Mouse (Mus musculus) ovary, postnatal 14 days (tissue): ENCODE data around the gene Kif12.

Experiments used
- DNase-seq: peaks from one replicate; pipeline ENCODE4 v3.0.0; 2022; ENCODE audit warnings: low spot score

The Kif12 gene

DNA sequence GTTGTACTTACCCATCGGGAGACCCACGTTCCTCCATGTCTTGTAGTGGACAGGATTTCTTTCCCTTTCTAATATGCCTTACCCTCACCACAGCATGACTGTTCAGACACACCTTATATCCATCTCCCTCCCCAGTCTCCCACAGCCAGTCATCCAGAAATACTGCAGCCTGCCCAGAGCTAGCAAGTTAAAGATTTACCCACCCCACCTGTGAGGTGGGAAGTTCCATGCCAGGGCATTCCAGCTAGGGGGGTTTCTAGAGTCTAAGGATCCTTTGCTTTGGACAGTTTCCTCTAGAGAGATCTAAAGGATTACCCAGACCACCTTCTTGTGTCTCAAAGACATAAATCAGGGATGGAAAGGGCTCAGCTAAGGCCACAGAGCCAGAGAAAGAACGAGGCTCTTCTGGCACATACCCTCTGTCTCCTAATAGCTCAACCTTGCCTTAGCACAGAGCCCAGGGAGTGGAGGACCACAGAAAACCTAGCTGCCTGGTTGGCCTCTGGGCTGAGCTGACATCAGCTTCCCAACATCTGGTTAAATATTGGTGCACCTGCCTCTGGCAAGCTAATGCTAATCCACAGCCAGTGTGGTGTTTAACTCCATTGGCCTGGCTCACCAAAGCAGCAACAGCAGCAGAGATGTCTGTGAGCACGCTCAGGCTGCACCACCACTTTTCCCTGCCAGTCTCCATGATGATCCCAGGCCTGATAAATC lies at the start of gene Kif12:
Gene Kif12, minus strand, starts transcription at position 163 of the 717 bp plus-strand sequence.
- no peak for DNase-seq

DNA sequence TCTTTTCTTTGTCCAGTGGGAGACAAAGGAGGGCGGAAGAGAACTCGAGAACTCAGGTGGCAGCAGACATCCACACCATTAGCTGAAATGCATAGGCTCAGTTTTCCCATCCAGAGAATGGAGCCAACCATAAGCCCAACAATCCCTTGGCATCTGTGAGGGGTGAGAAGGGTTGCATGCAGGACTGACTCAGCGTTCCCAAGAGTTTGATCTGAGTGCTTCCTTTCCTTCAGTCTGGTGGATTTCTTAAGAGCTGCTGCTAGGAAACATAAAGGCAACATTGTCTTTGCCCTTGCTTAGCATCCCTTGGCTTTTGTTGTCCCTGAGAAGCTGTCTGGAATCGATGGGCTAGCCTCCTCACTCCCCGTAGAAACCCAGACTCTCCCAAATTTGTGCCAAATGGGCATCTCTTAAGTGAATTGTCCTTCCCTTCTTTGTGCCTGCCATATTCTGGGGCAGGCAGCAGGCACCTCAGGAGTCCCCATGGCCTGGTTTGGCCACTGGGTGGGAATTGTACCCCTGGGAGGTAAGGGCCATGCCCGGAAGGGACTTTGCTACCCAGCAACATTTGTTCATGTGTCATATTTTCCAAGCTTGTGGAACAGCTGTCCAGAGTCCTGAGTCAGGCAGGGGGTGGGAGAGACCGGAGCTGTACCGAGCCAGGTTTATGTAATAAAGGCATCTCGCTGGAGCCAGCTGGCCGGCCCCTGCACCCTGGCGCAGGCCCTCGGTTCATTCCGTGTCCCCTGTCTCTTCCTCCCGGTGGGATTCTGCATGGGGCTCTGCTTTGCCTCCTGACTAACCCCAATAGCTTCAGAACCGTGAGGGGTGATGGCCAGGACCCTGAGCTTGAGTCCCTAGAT lies 49.4 kb upstream of the Kif12 start:
- no peak for DNase-seq

DNA sequence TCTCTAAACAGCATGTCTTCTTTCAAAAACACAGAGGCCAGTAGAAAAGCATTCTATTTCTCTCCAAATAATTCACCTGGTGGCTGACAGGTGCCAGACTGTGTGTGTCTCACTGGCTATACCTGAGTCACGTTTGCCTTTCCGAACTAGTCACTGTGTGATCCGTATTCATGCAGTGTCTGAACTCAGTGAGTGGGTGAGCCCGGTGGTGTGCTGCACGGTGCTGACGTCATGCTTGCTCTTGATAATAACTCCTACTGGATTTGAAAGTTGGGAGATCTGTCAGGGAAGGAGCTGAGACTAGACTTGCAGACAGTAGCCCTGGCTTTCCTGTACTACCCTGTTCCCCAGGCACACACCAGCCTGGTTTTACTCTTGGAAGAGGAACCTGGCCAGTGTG lies 47.7 kb upstream of the Kif12 start:
- no peak for DNase-seq

DNA sequence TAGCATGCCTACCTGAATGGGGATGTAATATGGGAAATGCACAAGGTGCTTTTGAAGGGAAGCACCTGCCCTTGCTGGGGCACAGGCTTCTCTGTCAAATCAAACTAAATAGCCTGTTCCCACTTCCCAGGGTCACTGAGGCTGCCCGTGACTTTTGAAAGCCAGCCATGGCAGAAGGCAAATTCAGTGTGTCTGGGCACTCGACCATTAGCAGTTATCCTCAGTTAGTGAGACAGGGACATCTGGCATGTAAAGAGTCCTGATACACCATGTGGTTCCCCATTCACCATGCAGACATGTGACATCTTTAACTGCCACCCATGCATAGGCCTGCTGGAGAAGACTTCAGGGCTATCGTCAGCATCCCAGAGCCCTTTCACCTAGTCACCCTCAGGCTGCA lies 47.1 kb upstream of the Kif12 start:
- DNase-seq: no peak

DNA sequence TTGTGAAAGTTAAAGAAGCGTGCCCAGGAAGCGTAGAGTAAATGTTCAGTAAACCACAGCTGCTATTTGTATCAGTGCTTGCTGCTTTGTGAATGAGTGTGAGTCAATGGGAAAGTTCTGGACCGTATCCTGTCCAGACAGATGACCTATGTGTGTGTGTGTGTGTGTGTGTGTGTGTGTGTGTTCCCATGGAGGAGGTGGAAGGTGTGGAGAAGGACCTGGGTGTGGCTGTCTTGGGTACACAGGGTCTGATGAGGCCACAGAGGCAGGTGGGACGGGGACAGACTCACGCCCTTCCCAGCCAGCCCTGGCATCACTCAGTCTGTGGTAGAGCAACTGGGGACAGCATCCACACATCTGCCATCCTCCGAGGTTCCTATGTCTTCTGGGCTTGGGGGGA lies 45.6 kb upstream of the Kif12 start:
- DNase-seq: no peak

DNA sequence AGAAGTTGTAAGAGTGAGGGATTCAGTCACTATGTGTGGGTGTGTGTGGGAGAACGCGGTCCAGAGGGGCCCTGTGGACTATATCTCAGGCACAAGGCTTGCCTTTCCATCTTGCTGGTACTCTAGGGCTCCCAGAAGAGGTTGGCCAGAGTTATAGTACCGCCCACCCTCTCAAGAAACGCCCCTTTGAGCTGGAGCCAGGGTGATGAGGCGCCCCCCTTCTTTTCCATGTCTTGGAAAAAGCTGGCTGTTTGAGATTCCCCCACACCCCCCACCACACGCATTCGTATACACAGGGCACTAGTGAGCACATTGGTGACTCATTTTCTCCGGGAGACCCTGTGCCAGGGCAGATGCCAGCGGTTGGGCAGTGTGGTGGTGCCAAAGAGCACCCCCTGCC lies 44.6 kb upstream of the Kif12 start:
- no peak for DNase-seq

DNA sequence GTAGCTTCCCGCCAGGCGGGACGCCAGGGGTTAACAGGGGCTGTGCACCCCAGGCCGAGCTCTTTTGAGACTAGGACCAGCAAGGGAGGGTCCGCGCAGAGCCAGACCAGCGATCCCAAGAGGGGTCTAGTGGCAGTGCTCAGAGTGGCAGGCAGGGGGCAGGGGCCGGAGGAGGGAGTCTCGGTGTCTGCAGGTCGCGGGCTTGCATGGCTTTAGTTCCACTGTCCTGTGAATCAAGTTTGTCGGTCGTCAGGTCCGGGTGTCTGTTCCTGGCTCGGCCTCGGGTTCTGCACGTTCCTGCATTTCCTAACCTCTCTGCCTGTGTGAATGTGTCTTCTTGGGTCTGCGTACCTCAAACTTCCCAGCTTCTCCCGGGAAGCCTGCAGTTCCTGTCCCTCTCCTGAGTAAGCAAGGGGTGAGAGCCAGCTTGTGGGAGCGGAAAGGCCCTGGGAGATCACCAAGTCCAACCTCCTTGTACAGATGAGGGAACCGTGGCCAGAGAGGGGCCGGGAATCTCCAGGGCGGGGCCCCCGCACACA lies 44.1 kb upstream of the Kif12 start:
- peak; percentile 45 for DNase-seq

DNA sequence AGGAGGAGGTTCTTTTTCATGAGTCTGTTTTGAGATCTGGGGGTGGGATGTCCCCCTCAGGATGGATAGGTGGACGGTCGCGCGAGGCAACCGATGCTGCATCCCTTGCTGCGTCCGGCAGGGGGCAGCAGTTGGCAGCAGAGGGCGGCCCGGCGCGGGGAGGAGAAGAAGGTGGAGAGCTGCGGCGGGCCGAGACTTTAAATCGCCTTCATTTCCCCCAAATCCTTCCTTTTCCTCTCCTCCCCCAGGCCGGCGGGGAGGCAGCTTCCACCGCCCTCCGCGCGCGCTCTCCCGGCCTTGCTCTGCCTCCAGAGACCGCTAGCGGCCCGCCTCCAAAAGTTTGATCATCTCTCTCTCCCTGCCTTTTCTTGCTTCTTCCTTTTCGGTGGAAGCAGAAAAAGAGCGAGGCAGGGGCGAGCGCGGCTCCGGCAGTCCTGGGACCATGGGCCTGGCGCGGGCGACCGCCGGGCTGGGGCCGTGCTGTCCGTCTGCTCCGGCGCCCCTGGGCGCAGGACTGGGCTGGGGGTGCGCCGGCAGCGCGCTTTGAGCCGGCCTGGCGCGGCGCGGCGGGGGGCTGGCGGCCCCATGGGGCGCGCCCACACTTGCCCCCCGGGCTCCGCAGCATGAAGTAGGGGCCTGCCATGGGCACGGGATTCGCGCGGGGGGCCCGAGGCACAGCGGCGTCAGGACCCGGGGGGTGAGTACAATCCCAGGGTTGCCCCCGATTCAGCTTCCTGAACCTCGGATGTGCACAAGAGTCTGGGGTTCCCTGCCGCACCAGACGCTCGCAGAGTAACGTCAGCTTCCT lies 43.5 kb upstream of the Kif12 start:
- peak; percentile 85 for DNase-seq

DNA sequence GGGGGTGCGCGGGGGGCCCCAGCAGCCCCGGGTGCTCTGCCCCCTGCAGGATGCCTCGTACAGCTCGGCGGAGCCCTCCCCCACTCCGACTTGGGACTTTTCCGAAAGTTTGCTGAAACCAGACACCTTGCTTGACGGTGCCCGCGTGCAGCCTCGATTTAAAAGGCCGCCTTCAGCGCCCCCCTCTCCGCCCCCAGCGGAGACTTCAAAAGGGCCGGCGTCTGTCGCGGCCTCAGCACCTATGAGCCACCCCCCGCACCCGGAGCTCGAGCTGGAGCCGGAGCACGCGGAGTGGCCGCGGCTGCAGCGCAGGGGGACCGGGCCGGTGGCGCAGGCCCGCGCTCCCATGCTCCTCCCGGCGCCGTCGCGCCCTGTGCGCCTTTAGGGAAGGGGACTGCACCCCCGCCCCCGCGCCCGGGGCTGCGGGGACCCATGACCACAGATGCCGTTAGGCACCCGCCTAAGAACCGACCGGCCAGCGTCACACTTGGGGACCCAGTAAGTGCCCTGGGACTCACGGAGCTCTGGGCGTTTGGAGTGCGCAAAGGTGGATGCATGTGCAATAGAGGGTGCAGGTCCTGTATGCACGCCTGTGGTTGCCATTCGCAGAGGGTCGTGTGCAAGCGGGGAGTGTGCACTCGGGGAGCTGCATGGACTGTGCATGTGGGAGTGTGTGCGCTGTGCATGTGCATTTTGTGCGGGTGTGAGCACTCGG lies 42.1 kb upstream of the Kif12 start, which contains the start of gene Col27a1:
Gene Col27a1, plus strand, starts transcription at position 98 of the 715 bp plus-strand sequence.
- DNase-seq: no peak

DNA sequence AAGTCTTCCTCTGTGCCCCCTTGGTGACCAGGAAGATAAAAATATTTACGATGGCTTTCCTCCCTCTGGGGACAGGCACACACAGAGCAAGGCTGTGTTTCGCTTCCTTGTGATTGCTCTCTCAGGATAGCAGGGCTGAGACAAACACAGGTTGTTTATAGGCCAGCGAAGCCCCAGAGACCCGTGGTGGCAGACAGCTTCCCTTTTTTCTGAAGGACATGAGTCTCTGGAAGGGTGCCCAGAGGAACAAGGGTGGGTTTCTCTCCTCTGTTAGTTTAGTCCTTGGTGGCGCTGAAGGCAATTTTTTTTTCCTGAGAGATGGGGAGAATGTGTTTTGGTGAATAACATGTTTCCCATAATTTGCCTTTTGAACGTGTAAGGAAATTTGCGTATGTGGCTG lies 33.7 kb upstream of the Kif12 start:
- DNase-seq: no peak

DNA sequence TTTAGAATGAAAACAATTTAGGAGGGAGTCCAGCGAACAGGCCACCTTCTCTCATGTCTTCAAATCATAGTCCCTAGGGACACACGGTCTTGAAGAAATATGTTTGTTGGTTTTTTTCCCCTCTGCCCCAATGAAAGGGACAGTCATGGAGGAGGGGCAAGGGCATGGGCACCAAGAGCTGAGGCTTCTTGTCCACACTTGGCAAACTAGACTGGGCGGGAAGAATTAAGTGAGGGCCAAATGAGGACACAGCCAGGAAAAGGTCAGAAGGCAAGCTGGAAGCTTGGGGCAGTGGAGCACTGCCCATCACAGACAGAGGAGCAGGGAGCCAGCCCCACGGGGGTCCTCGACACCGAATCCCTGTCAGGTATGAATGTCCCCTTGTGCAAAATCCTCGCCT lies 31.9 kb upstream of the Kif12 start:
- DNase-seq: no peak

DNA sequence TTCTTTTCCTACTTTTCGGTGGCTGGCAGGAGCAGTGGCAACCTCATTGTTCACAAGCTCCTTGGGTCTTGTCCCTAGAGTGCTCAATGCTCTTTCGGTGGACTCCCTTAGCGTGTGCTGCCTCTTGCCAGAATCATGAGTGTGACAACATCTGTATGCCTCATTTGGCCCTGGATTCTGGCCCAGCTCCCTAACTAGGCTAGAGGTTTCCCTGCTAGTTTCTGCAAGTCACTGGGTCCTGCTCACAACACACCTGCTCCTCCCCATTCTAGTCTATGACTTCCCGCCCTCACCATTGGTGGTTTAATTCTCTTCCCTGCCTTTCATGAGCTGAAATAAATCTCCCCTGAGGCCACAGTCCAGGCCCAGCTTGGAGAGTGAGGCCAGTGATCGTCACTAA lies 27.4 kb upstream of the Kif12 start:
- no peak for DNase-seq

DNA sequence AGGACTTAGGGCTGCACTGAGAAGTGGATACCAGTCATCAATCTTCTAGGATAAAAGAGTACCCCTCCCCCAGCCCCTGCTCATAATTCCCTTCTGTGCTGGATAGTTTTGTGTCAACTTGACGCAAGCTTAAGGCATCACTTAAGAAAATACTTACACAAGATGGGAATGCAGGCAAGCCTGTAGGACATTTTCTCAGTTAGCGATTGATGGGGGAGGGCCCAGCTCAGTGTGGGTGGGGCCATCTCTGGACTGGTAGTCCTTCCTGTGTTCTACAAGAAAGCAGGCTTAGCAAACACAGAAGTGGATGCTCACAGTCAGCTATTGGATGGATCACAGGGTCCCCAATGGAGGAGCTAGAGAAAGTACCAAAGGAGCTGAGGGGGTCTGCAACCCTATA lies 22.4 kb upstream of the Kif12 start:
- DNase-seq: no peak

DNA sequence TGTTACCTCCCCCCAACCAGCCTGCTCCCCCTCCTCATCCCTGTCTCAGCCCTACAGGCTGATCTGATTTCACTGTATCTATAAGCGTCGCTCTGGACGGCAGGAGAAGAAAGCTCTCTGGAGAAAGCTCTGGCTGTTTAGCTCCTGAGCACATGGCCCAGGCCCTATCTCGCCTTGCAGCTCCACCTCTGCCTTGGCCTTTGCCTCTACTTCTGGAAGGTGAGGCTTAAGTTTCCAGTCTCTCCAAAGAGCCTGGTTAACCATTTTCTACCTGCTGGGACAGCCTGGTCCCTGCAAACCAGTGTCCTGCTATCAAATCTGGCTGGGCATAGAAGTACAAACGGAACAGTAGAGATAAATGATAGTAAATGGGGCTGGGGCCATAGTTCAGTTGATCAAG lies 19.7 kb upstream of the Kif12 start:
- DNase-seq: no peak

DNA sequence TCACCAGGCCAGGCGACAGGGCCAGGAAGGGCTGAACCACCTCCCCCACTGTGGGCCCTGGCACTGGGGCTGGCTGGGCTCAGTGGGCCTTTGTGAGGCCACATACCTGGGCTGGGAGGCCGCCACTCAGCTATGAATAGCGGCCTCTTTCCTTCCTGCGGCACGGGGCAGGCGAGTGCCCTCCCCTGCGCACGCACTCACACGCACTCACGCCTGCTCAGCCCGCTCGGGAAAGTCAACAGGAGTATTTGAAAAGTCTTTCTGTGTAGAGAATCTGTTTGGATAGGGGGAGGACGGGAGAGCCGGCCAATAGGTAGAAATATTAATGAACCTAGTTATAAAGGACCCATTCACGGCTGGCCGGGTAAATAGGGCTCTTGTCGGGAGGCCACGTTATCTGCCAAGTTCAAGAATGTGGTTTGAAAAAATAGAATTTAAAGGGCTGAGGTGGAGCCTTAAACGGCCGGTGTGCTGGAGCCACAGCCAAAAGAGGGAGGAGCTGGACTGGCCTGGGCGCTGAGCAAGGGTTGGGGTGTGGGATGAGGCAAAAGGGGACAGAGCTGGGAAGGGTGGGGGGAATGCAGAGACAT lies 14.4 kb upstream of the Kif12 start:
- no peak for DNase-seq

DNA sequence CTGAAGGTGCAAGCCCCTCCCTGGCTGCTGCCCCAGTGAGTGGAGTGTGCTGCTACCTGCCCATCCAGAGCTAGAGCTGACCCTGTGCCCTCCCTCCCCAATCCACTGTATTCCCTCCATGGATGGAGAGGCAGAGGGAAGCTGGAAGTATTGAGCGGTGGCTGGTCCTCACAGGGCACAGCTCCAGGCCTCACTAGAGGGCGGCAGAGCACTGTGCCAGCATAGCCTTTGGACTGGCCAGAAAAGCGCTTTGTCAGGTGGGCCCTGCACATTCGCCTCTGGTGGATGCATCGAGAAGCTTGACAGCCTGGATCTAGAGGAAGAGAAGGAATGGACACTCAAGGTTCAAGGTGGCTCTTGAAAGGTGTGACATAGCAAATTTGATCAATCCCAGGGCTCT lies 9.6 kb upstream of the Kif12 start:
- peak; percentile 48 for DNase-seq

DNA sequence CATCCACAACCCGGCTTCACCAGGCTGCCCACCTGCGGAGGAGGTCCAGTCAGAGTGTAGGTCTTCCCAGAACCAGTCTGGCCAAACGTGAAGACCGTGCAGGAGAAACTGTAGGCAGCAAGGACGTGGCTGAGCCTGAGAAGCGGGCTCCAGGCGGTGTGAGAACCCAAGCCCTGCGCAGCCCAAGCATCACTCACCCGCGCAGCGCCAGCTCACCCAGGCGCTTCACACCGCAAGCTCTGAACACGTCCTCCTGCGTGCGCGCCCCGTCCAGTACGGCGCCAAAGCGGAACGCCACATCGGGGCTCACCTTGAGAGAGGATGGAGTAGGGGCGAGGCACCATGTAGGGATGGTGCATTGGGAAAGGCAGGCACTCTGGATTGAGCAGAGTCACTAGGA lies 809 bp downstream of the Kif12 start:
- no peak for DNase-seq

DNA sequence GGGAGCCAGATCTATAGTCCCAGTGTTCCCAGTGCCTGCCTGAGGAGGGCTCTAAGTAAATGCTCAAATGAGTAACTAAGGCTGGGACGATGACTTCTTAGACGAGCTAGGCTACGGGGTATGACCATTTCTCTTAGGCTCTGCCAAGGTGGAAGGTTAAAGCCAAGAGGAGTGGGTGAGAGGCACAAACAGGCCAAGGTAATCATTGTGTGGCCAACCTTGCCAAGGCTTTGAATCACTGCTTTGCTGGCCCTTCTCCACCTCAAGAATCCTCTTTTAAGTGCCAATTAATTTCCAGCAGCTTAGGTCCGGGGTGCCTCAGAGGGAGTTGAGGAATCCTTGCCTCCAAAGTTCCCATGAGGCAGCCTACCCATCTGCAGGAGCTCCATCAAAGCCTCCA lies 1.9 kb downstream of the Kif12 start:
- DNase-seq: no peak

DNA sequence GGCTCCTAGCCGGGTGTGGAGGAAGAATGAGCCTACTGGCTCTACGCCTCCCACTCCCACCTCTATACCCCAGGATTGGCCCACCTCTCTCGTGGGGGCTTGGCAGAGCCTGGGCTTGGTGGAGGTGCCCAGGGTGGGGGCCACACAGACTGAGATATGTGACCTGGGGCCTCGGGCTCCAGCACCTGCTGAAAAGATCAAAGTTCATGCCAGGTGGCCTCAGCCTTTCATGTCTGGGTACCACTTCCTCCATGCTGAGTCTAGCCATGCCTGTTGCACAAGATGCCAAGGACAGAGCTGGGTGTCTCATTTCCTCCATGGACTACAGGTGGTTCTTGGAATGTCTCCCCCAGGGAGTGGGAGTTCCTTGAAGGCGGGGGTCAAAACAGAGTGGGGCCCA lies 5.6 kb downstream of the Kif12 start:
- no peak for DNase-seq

DNA sequence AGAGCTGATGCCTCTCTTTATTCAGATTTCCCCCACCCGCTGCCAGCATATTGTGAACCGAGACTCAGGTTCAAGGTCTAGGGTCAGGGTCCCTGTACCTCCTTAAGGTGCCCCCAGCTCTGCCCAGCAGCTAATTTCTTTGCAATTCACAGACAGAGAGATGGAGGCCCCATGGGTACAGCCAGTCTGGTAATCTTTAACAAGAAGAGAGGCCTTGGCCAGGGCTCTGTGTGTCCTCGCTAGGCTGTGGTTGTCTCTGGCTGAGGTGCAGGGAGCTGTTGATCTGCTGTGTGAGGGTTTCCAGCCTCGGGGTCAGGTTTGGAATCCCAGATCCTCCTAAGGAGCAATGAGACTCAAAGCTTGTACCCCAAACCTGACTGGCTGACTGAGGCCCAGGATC lies 6.3 kb downstream of the Kif12 start:
- DNase-seq: no peak

DNA sequence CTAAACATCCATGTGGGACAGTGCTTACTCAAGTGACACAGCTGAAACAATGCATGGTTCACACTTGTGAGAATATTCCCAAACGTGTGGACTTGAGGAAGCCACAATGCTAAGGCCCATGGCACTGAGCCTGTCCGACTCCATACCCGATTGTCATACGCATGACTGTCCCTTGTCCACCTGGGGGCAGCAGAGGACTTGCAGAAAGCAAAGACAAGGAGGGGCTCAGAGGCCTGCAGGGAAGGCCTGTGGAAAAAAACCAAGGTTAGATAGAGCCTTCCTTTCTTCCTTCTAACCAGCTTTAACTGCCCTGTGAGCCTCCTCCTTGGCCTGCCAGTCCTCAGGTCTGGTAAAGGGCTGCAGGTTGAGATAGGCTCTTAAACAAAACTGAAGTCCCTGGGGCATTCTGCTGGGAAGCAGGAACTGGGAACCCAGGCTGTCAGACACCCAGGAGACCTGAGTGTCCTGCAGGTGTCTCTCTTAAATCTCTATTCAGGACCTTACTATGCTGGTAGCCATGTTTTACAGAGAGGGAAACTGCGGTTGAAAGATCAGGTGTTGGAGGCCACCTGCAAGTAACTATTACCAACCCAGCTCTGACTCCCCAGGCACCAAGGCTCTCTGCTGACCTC lies 12.9 kb downstream of the Kif12 start:
- DNase-seq: peak; percentile 85
